Mouse (Mus musculus): Measurements from ENCODE around the gene Pin1. TPM values are rescaled to one million over a fixed set of nuclear protein-coding genes. Genes with fewer than 3 reads are reported as not detected.

The Pin1 gene
- polyA plus RNA-seq, 1 experiment from 2014 or later: 55.4 TPM

GRCm38 (mm10) chr9:20712934-20713477 is 61.1 kb downstream of the Pin1 start:
- 56% methylated on average over 5 of the region's 5 CpGs for WGBS
- Histone ChIP-seq H3K9me3 (replicated peaks) (no peaks in the 10 kb centered on the region), H3K27ac (no peak overlapping the region), H3K4me2 (no peak overlapping the region), H3K27me3 (no peaks in the 10 kb centered on the region), H3K9ac (no peak overlapping the region), H3K36me3 (no peaks in the 10 kb centered on the region), H3K4me3 (replicated peaks) (no peak overlapping the region), H3K4me1 (no peaks in the 10 kb centered on the region)
- ATAC-seq (replicated peaks; ENCODE audit: low FRiP score): no peak

- ATAC-seq (replicated peaks; ENCODE audit: low FRiP score): no peak
- Histone ChIP-seq H3K9me3 (replicated peaks) (no peaks in the 10 kb centered on the region), H3K4me3 (replicated peaks) (no peak overlapping the region), H3K27ac (no peak overlapping the region), H3K4me2 (no peak overlapping the region), H3K4me1 (no peaks in the 10 kb centered on the region), H3K27me3 (no peaks in the 10 kb centered on the region), H3K36me3 (no peaks in the 10 kb centered on the region), H3K9ac (no peak overlapping the region)
- WGBS: 25% methylated on average over 7 of the region's 11 CpGs
Measured at GRCm38 (mm10) chr9:20713478-20713987, 61.6 kb downstream of the Pin1 start.

- Histone ChIP-seq H3K4me2 (no peak overlapping the region), H3K27ac (no peak overlapping the region), H3K27me3 (no peaks in the 10 kb centered on the region), H3K9me3 (replicated peaks) (no peaks in the 10 kb centered on the region), H3K4me1 (no peaks in the 10 kb centered on the region), H3K9ac (no peak overlapping the region), H3K36me3 (no peaks in the 10 kb centered on the region), H3K4me3 (replicated peaks) (no peak overlapping the region)
- WGBS: 73% methylated on average over 7 of the region's 7 CpGs
- no peak for ATAC-seq (replicated peaks; ENCODE audit: low FRiP score)
Measured at GRCm38 (mm10) chr9:20715332-20715731, 63.4 kb downstream of the Pin1 start.

Other genes with a start within 250 kb of the Pin1 start
- gene Zfp26, start 191.9 kb upstream of the Pin1 start, polyA plus RNA-seq (2015; fragmentation: Nextera tagmentation; extraction: Ambion mirVana): 17.8 and 21.9 TPM in 2 replicates
- 20.0 and 20.3 TPM in 2 replicates for gene Zfp426, start 159.3 kb upstream of the Pin1 start, polyA plus RNA-seq (2015; fragmentation: Nextera tagmentation; extraction: Ambion mirVana)
- gene Zfp266, start 130.7 kb upstream of the Pin1 start, polyA plus RNA-seq (2015; fragmentation: Nextera tagmentation; extraction: Ambion mirVana): 102 and 107 TPM in 2 replicates
- gene Zfp846, start 70.8 kb upstream of the Pin1 start, polyA plus RNA-seq (2015; fragmentation: Nextera tagmentation; extraction: Ambion mirVana): 15.7 and 16.4 TPM in 2 replicates
- gene Ubl5, start 9.2 kb upstream of the Pin1 start, polyA plus RNA-seq (2015; fragmentation: Nextera tagmentation; extraction: Ambion mirVana): 385 and 422 TPM in 2 replicates
- gene Fbxl12, start 7.3 kb upstream of the Pin1 start, polyA plus RNA-seq (2015; fragmentation: Nextera tagmentation; extraction: Ambion mirVana): 21.1 and 22.2 TPM in 2 replicates
- gene Olfm2, start 94.3 kb downstream of the Pin1 start, polyA plus RNA-seq (2015; fragmentation: Nextera tagmentation; extraction: Ambion mirVana): 4.7 and 7.1 TPM in 2 replicates
- gene Col5a3, start 163.0 kb downstream of the Pin1 start, polyA plus RNA-seq (2015; fragmentation: Nextera tagmentation; extraction: Ambion mirVana): 2.5 and 4.4 TPM in 2 replicates
- gene Rdh8, start 166.4 kb downstream of the Pin1 start, polyA plus RNA-seq (2015; fragmentation: Nextera tagmentation; extraction: Ambion mirVana): not detected in 2 replicates
- 15.2 and 16.1 TPM in 2 replicates for gene A230050P20Rik, start 216.5 kb downstream of the Pin1 start, polyA plus RNA-seq (2015; fragmentation: Nextera tagmentation; extraction: Ambion mirVana)
- 2.5 and 2.8 TPM in 2 replicates for gene Angptl6, start 227.6 kb downstream of the Pin1 start, polyA plus RNA-seq (2015; fragmentation: Nextera tagmentation; extraction: Ambion mirVana)
- gene Ppan, start 236.1 kb downstream of the Pin1 start, polyA plus RNA-seq (2015; fragmentation: Nextera tagmentation; extraction: Ambion mirVana): 84.2 and 93.7 TPM in 2 replicates
- 319 and 321 TPM in 2 replicates for gene Eif3g, start 246.5 kb downstream of the Pin1 start, polyA plus RNA-seq (2015; fragmentation: Nextera tagmentation; extraction: Ambion mirVana)